Mouse (Mus musculus) brain, embryonic 18.5 days (tissue): Measurements from ENCODE around the gene Tbrg1.

Source experiments
- DNase-seq: peaks from one replicate; pipeline ENCODE4 v3.0.0-alpha.2; 2012; ENCODE audit warnings: low read depth, low spot score

Gene Tbrg1

DNA sequence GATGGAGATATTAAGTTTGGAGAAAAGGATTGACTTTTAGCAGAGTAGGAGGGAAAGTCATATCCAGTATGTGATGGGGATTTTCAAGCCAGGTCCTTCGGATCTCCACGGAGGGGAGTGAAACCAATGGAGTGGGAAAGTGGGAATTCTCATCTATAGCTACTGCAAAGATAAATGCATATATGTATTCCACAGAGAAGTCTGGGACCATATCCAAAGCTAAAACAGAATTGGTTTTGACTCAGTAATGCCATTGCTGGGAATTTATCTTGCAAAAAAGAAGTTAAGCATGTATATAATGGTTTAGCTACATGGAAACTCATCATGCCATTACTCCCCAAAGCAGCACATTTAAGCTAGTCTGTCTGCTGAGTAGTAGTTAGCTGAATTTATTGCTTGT is 24.8 kb downstream of the Tbrg1 start:
- no peak for DNase-seq

DNA sequence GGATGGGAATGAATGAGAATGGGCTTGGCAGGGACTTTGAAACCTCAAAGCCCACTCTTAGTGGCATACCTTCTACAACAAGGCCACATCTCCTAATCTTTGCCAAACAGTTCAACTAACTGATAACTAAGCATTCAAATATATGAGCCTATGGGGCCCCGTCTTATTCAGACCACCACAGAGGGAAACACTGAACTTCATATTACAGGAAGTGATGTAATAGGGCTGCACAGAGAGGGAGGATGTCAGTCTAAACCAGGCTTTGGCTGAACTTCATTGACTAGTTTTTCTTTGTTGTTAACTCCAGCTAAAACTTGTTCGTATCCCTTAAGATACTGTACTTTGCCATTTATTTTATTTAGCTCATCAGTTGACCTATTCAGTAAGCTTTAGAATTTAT is 27.2 kb downstream of the Tbrg1 start:
- DNase-seq, result no peak

DNA sequence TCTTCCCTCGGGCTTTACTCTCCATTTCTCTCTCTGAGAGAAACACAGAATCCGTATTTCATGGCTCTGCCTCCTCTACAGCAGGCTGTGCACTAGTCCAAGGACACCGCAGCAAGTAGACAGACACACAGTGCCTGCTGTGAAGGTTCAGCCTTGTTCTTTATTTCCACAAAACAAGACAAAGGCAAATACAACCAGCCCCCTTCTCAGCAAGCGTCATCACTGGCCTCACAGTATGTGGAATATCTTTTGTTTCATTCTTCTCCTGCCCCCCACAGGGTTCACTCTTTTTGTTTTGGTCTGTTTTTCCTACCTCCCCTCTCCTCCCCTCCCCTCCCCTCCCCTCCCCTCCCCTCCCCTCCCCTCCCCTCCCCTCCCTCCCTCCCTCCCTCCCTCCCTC is 28.5 kb downstream of the Tbrg1 start:
- DNase-seq, result no peak

DNA sequence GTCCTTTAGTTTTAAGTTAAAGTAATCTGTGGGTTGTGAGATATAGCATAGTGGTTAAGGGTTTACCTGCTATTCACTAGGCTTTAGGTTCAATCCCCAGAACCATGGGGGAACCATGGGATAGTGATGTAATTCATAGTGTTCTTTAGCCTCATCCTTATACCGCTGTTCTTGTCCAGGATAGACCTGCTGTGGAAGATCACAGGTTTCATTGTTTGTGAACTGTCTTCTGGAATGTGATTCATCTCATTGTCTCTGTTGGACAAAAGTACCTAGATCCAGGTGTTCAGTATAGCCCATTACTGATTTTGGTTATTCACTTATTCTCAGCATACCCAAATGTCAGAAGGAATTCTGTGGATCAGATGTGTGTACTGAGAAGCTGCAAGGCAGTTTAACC is 29.8 kb downstream of the Tbrg1 start:
- no peak for DNase-seq

DNA sequence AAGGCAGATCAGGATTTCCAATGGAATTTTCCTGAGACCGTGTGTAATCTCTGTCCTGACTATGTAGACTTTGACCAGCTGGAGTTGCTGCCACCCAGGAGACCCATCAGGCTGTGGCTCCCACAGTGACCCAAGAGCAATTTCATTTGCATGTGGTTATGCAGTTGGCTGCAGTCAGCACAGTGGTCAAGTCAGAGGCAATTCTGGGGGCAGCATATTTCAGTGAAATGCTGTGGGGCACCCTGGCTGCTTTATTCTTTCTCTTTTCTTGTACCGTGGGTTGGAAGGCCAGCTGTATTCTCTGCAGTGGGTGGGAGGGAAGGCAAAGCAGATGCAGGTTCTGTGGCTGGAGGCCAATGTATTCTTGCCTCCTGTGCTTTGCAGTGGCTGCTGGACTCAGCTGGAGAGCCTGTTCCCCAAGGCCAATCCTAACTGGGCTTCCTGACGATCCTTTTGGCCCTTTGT is 31.0 kb downstream of the Tbrg1 start:
- no peak for DNase-seq

DNA sequence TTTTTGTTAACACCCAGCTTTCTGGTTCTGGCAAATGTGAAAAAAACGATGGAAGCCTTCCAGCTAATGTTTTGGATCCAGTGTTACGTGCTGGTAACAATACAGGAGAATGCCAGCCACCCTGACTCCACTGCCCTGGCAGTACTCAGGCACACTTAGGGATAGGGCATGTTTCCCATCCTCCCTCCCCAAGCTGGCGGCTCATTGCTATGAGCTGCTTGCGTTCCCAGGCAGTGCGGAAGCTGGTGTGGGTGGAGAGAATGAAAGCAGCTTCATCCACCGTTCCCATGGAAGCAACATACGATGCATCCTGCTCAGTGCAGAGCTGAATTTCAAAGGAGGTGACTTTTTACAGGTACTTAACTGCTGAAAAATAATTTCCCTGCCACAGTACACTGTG is 31.5 kb downstream of the Tbrg1 start:
- DNase-seq, result peak; percentile 78

DNA sequence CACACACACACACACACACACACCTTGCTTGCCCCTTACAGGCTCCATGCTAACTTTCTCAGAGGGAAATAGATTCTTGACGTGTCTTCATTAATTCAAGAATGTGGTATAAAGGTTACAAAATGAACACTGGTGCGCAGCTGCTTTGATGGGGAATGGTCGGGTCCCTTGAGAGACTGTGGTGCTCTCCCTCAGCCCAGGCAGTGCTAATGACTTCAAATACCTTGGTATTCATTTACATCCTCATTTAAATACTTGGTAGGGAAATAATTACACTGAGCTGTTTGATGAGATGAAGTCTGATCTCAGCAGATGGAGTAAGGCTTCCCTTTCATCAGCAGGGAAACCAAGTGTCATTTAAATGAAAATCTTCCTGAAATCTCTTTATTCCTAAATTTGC is 32.0 kb downstream of the Tbrg1 start:
- DNase-seq, result no peak

DNA sequence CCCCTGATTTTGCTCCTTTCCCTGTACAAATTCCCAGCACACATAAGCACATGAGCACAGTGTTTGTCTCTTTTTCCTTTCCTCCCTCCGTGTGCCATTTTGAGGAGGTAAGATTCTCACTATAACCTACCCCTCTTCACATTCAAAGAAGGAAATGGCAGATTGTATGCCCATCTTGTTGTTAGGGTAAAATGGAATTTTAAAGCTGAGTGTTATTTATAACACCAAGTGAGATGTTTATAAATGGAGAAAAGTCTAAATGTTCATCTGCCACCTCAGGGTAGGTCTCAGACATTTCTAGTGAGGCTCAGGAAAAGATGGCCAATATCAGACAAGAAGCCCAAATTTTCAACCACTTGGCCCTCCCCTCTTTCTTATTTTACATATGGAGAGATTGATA is 32.6 kb downstream of the Tbrg1 start:
- no peak for DNase-seq

DNA sequence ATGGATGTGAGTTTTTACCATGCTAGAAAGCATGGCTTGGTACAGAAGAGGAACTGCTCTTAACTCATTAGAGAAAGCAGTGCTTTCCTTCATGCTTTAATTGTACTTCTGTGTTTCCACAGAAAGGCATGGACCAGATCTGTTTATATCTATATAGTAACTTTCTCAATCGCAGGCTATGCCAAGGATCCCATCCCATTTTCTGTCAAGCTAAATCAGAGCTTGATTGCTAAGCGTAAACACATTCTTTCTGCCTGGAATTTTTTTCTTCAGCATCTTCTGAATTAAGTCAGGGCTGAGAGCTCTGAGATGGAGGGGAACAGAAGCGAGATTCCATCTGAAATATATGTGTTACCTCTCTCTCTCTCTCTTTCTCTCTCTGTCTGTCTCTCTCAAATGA is 33.1 kb downstream of the Tbrg1 start:
- DNase-seq, result no peak

DNA sequence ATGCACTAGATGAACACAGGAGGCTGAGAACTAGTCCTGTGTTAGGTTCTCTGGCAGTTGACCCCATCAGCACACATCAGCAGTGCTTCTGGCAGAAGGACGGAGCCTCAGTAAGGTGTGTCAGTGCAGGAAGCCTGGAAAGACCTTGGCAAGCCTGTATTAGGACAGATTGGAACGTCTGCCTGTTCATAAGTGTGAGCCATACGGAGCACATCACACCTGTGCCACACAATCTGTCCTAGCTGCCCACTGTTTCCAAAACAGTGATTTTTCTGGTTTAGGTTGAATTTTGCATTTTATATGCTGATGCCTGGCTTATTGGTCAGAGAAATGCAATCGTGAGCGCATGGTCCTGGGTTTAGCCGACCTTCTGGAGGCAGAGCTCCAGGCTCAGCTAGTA is 35.8 kb downstream of the Tbrg1 start:
- DNase-seq, result no peak

DNA sequence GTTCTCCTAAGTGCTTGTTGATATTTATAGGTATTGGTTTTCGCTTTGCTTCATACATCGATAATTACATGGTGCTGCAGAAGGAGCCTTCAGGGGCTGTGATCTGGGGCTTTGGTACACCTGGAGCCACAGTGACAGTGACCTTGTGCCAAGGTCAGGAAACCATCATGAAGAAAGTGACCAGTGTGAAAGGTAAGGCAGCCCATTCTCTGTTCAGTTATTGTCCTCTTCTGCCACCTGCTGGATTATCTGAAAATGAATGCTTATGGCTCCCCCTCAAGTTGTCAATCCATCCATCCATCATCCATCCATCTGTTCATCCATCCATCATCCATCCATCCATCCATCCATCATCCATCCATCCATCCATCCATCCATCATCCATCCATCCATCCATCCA is 40.3 kb downstream of the Tbrg1 start:
- no peak for DNase-seq

DNA sequence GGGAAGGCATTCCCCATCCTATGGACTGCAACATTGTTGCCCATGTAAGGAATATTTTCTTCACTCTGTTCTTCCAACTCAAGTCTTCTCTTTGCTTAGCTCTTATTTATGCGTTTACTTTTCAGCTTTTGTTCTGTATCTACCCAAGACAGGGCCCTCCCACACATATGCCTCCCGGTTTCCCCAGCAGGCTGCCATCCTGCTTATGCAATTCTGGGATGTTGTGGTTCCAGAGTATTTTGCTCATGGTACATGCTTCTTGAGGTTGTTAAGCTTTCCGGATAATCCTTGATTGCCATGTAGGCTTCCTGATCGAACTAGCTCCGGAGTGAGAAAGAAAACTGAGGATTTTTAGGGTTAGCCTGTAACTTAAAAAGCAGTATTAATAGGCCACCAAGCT is 41.9 kb downstream of the Tbrg1 start:
- DNase-seq, result no peak

DNA sequence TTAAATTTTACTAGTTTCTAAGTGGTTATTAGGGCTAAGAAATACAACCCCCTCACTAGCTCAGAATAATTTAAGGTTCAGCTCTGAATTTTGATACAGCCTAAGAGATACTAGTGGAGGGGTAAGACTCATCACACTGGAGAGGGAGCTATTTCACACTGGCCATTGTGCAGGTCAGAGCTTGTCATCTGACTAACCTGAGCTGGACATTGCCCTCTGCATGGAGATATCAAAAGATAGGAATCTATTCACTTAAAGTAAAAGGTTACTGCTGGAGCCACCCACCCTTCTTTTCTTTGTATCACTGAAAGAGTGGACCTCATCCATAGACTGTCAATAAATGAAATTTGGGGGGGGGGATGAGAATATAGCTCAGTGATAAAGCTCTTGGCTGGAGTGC is 42.8 kb downstream of the Tbrg1 start:
- no peak for DNase-seq

DNA sequence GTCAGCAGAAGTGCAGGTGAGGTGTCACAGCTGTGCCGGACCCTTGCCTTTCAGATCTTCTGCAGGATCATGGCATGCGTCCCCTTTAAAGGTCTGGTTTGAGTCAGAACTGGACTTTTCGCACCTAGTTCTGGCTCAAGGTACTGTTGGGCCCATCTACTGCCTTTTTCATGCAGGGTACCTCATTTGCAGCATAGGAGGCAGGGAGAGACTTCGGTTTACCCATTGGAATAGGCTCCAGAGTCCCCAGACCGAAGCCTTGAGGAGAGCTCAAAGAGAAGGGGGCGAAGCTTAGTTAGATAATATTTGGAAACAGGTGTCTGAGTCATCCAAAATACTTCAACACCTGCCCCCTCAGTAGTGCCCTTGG is 43.2 kb downstream of the Tbrg1 start:
- DNase-seq, result no peak

DNA sequence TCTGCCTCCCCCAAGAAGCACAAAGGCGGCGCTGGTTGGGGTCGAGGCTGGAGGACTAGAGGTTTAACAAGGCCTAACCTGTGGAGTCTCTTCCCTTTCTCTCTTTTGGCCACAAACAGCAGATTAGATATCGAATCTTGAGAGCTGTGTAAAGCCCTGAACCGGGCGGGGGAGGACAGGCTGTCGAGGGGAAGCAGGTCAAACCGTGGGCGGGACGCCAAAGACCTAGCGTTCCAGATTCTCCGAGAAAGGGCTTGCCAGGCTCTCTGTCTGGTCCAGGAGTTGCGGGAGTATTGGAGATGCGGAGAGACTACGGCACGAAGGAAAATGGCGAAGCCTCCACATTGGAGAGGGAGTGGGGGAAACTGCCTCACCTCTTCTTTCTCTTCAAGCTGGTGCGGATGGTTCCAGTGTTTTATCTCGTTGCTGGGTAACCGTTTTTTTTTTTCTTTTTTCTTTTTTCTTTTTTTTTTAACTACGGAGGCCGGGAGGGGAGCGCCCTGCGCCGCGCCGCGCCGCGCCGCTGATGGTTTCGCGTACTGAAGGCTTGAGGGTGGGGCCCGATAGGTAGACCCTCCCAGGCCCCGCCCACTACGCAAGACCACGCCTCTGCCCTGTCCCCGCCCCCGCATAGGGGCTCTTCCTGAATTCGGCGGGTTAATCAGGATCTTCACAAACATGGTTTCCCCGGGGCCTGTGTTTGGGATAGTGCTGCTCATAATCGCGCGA is 43.8 kb downstream of the Tbrg1 start, which contains the start of gene Spa17:
TSS of gene Spa17 (minus strand) at position 541 of the 729 bp plus-strand sequence.
- peak; percentile 78 for DNase-seq

DNA sequence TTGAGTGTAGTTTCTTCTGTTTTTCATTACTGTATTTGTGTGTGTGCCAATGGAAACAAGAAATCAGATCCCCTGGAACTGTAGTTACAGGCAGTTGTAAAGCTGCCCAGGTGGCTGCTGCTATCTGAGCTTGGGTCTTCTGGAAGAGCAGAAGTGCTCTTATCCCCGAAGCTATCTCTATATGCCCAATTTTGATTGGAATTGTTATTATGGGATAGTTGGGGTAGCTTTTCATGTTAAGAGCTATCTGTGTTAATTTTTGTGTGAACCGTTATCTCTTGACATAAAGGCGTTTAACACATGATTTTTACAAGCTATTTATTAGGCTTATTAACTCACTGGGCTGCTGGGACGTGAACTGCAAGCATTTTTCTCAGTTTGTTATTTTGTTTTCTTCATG is 47.6 kb downstream of the Tbrg1 start:
- DNase-seq, result no peak

DNA sequence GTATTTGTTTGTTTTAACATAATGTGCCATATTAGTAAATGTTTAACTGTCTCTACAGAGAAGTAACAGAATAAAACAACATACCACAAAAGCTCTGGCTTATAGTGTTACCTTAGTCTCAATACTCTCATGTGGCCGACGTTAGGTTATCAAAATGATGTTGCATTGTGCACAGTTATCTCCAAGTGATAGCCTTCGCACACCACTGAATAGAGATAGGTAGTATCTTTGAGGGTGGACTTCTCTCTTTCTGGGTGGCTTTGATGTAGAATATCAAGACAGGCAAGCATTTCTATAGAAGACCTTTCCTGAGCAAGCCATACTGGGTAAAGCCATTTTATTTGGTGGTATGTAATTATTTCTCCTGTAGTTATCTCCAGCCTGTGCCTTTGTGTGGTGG is 52.0 kb downstream of the Tbrg1 start:
- no peak for DNase-seq

DNA sequence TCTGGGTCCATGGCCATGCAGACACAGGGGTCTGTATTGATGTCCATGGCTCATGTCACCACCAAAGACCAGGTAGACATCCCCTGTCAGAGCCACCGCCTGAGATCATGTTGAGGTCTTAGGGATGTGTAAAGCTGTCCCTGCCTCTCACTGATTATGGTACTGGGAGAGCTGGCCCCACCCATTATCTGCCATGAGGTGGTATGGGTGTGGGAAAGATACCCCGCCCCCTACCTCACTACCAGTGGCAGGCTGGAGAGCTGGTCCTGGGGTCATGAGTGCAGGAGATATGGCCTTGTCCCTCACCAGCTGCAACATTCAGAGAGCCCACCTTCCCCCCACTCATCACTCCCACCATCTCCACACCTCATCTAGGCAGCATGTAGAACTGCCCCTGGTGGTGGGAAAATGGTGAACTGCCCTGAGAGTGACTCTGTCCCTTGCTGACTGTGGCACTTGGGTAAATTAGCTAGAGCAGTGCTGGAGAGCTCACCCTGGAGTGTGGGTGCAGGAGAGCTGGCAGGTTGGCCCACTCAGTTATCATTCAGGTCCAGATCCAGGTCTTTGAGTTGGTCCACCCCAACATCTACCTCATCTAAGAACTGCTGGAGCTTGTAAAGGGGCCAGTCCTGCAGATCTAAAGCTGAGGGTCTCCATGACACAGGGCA is 56.4 kb downstream of the Tbrg1 start:
- DNase-seq, result no peak
